Mouse (Mus musculus) midbrain, postnatal 0 days (tissue): Measurements from ENCODE around the gene Polr3e. TPM values are rescaled to one million over a fixed set of nuclear protein-coding genes. Genes with fewer than 3 reads are reported as not detected.

Source experiments
- ATAC-seq: fragments of 200-750 bp; cut with Nextera tagmentation; 2 replicates; pipeline ENCODE4 v1.8.0; 2017; ENCODE audit warnings: moderate number of reproducible peaks, mild to moderate bottlenecking, moderate TSS enrichment, moderate library complexity; ENCODE audit not compliant: low FRiP score
- DNase-seq: peaks from one replicate; pipeline ENCODE4 v3.0.0-alpha.2; 2015; ENCODE audit warnings: low spot score
- H3K27ac ChIP-seq: fragments of 300-500 bp; sonication (generic); 2 replicates; pipeline ENCODE4 v1.5.1; 2014; ENCODE audit warnings: low read depth, mild to moderate bottlenecking, low read length, mixed read lengths
- H3K27me3 ChIP-seq: fragments of 300-500 bp; sonication (generic); 2 replicates; pipeline ENCODE4 v1.6.1; 2014; ENCODE audit warnings: low read length, control low read depth, mixed read lengths; ENCODE audit not compliant: insufficient read depth
- H3K36me3 ChIP-seq: fragments of 300-500 bp; sonication (generic); 2 replicates; pipeline ENCODE4 v1.6.1; 2014; ENCODE audit warnings: low read length, control low read depth, mixed read lengths; ENCODE audit not compliant: insufficient read depth
- H3K4me1 ChIP-seq: fragments of 300-500 bp; sonication (generic); 2 replicates; pipeline ENCODE4 v1.6.1; 2014; ENCODE audit warnings: mild to moderate bottlenecking, control low read depth, antibody characterized with exemption, low read length, mixed read lengths; ENCODE audit not compliant: insufficient read depth
- H3K4me2 ChIP-seq: fragments of 300-500 bp; sonication (generic); 2 replicates; pipeline ENCODE4 v1.6.1; 2014; ENCODE audit warnings: low read depth, mild to moderate bottlenecking, low read length, mixed read lengths; ENCODE audit not compliant: poor library complexity, severe bottlenecking
- H3K4me3 ChIP-seq: fragments of 300-500 bp; sonication (generic); 2 replicates; pipeline ENCODE4 v1.5.1; 2014; ENCODE audit warnings: low read depth, mild to moderate bottlenecking, low read length, moderate library complexity
- H3K9ac ChIP-seq: fragments of 300-500 bp; sonication (generic); replicated peaks from 2 replicates; pipeline ENCODE4 v1.6.1; 2014; ENCODE audit warnings: mild to moderate bottlenecking, low read length, moderate library complexity, mixed read lengths; ENCODE audit not compliant: poor library complexity, severe bottlenecking
- H3K9me3 ChIP-seq: fragments of 300-500 bp; sonication (generic); 2 replicates; pipeline ENCODE4 v1.6.1; 2016; ENCODE audit warnings: low read length, control low read depth
- CTCF ChIP-seq: IDR thresholded peaks from 2 replicates; pipeline ENCODE4 v1.5.1; 2016; ENCODE audit warnings: antibody characterized with exemption, mild to moderate bottlenecking
- WGBS: fragments of 180-500 bp; shearing (Covaris S2); extraction: QIAGEN DNeasy Blood & Tissue Kit; methylation state at CpG from one replicate; pipeline ENCODE4 v1.1.7; 2014; 5-methylcytosine and 5-hydroxymethylcytosine counted together
- polyA plus RNA-seq: library from polyadenylated mRNA; unstranded; fragments of >200 nt; fragmentation: Nextera tagmentation; extraction: Ambion mirVana; gene quantifications from 2 replicates; pipeline ENCODE4 v1.2.1, GENCODE M21; 2015
- total RNA-seq: library from RNA; depleted of rRNA; stranded (reverse); fragments of >200 nt; gene quantifications from 2 replicates; pipeline ENCODE4 v1.2.3, GENCODE M21; 2014

The Polr3e gene
- total and polyA plus RNA-seq, 2 experiments from 2014 or later = 18.6 to 29.4 TPM

DNA sequence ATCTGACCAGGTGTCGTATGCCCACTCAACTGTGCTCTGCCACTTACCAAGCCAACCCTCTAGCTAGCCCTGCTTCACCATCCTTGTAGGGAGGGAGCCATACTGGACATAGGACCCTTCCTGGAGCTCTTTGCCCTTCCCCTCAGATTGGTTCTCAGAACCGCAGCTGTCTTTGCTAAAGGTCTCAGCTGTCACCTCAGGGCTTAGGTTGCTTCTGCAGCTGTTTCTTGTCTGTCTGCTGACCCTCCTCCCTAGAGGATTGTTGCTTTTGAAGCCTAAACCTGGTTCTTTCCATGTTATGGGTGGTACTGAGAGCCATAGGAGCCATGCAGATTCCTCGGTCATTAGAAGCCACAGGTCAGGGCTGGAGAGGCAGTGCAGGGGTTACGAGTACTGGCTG, 34.9 kb upstream of the Polr3e start:
- Histone ChIP-seq H3K27ac (no peak overlapping the region), H3K9ac (no peak overlapping the region), H3K9me3 (no peaks in the 10 kb centered on the region), H3K4me1 (no peaks in the 10 kb centered on the region), H3K4me2 (no peak overlapping the region), H3K36me3 (peaks cover 57% of the 10 kb centered on the region), H3K27me3 (no peaks in the 10 kb centered on the region), H3K4me3 (no peak overlapping the region)
- no peak for TF ChIP-seq CTCF
- no peak for DNase-seq
- ATAC-seq = no peak
- WGBS = 91% methylated on average over 4 of the region's 4 CpGs

GRCm38 (mm10) chr7:120883523-120884290, 33.8 kb upstream of the Polr3e start:
- Histone ChIP-seq H3K4me2 (no peak overlapping the region), H3K27ac (no peak overlapping the region), H3K9me3 (no peaks in the 10 kb centered on the region), H3K4me3 (no peak overlapping the region), H3K36me3 (peaks cover 64% of the 10 kb centered on the region), H3K4me1 (no peaks in the 10 kb centered on the region), H3K27me3 (no peaks in the 10 kb centered on the region), H3K9ac (no peak overlapping the region)
- DNase-seq = no peak
- TF ChIP-seq CTCF = no peak
- ATAC-seq = no peak
- WGBS = 93% methylated on average over 4 of the region's 4 CpGs

- DNase-seq = no peak
- TF ChIP-seq CTCF = no peak
- no peaks in the 10 kb centered on the region for H3K9me3 ChIP-seq
- no peak overlapping the region for H3K4me2 ChIP-seq
- ATAC-seq = no peak
- 97% methylated on average over 4 of the region's 4 CpGs for WGBS
- H3K36me3 ChIP-seq = peaks cover 71% of the 10 kb centered on the region
- no peaks in the 10 kb centered on the region for H3K4me1 ChIP-seq
- no peak overlapping the region for H3K4me3 ChIP-seq
- no peak overlapping the region for H3K27ac ChIP-seq
- no peak overlapping the region for H3K9ac ChIP-seq
- no peaks in the 10 kb centered on the region for H3K27me3 ChIP-seq
Observed at GRCm38 (mm10) chr7:120884746-120885145, 32.8 kb upstream of the Polr3e start.

GRCm38 (mm10) chr7:120893123-120893522, 24.4 kb upstream of the Polr3e start:
- H3K27me3 ChIP-seq = no peaks in the 10 kb centered on the region
- ATAC-seq = no peak
- no peak overlapping the region for H3K4me3 ChIP-seq
- no peaks in the 10 kb centered on the region for H3K9me3 ChIP-seq
- no peak for TF ChIP-seq CTCF
- H3K36me3 ChIP-seq = peaks cover 47% of the 10 kb centered on the region
- 88% methylated on average over 5 of the region's 5 CpGs for WGBS
- no peak for DNase-seq
- H3K4me1 ChIP-seq = no peaks in the 10 kb centered on the region
- H3K27ac ChIP-seq = no peak overlapping the region
- no peak overlapping the region for H3K9ac ChIP-seq
- H3K4me2 ChIP-seq = no peak overlapping the region

- Histone ChIP-seq H3K27me3 (no peaks in the 10 kb centered on the region), H3K9ac (no peak overlapping the region), H3K9me3 (no peaks in the 10 kb centered on the region), H3K4me2 (no peak overlapping the region), H3K36me3 (peaks cover 27% of the 10 kb centered on the region), H3K4me3 (no peak overlapping the region), H3K27ac (no peak overlapping the region), H3K4me1 (no peaks in the 10 kb centered on the region)
- DNase-seq (no peak), ATAC-seq (no peak)
- no peak for TF ChIP-seq CTCF
- 95% methylated on average over 7 of the region's 7 CpGs for WGBS
Observed at GRCm38 (mm10) chr7:120897054-120897453, 20.5 kb upstream of the Polr3e start.

DNA sequence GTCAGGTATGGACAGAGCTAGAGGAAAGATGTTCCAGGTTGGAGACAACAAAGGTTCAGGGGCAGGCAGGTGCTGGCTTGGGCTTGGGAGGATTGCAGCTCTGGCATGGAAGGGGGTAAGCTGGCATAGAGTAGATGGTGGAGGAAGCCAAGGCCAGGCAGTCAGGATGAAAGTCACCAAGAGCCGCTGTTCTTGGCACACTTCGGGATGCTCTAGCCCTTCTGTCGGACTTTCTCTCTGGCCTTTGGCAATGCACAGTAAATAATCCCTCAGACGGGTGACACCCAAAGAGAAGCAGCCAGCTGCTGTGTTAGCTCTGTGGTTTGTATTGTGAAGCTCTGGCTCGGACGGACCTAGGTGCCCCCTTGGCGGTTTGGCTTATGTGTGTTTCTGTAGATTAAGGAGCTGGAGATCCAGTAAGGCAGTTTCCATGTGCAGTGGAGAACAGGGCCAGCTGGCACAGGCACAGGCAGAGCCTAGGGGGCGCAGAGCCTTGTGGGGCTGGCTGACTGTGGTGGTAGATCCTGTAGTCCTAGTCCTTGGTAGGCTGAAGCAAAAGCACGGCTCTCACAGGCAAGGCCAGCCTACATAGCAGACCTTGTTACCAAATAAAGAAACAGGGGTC, 19.7 kb upstream of the Polr3e start:
- DNase-seq (peak; percentile 81), ATAC-seq (no peak)

More for the DNA sequence above, 19.7 kb upstream of the Polr3e start:
- WGBS = 77% methylated on average over 9 of the region's 9 CpGs
- Histone ChIP-seq H3K4me1 (no peaks in the 10 kb centered on the region), H3K9me3 (no peaks in the 10 kb centered on the region), H3K27ac (no peak overlapping the region), H3K4me2 (no peak overlapping the region), H3K9ac (no peak overlapping the region), H3K27me3 (no peaks in the 10 kb centered on the region), H3K4me3 (no peak overlapping the region), H3K36me3 (peaks cover 26% of the 10 kb centered on the region)
- no peak for TF ChIP-seq CTCF
